9 mouse cellular contexts compared by ENCODE assay signal in genomic region chr15:11064160-11064557, GRCm38 (mm10). TPM values are rescaled to one million over a fixed set of nuclear protein-coding genes. Genes with fewer than 3 reads are reported as not detected.
DNase-seq lines count a peak whose midpoint lies in the region; ATAC-seq and TF ChIP-seq lines count a peak whose summit lies in the region.
"Had no signal": no experiment of that assay in that cellular context is flagged by ENCODE, and none has a peak within 500 bp of the region (broad histone marks: within the 10 kb centered on the region; RNA-seq: fewer than 3 reads in every experiment).

No protein-coding gene starts in this region.

- H3K4me1 ChIP-seq in heart, postnatal 0 days (ENCODE audit: control insufficient read depth, insufficient read depth) = no peaks in the 10 kb centered on the region
- peaks cover 31% of the 10 kb centered on the region for H3K4me1 ChIP-seq in limb, embryonic 15.5 days

- no peaks in the 10 kb centered on the region for H3K9me3 ChIP-seq in heart, postnatal 0 days (replicated peaks; ENCODE audit: control insufficient read depth, low read length)
- H3K9me3 ChIP-seq in limb, embryonic 15.5 days = no peaks in the 10 kb centered on the region

- no peak overlapping the region for H3K9ac ChIP-seq in heart, postnatal 0 days (replicated peaks; ENCODE audit: low read depth, low read length)
- H3K9ac ChIP-seq in limb, embryonic 15.5 days = no peak overlapping the region

- peak overlapping the region; percentile 61 for H3K27ac ChIP-seq in heart, postnatal 0 days (ENCODE audit: low read depth)
- H3K27ac ChIP-seq in limb, embryonic 15.5 days = peak overlapping the region; percentile 91
- no peak overlapping the region for H3K27ac ChIP-seq in layer of hippocampus, adult 2 months

- ATAC-seq in heart, postnatal 0 days (ENCODE audit: insufficient read depth, low read depth) = peak; percentile 40
- peak; percentile 16; the same call in 1 of the 2 replicates for ATAC-seq in limb, embryonic 15.5 days (ENCODE audit: insufficient number of reproducible peaks, low FRiP score, low TSS enrichment, low read depth)
- ATAC-seq: inflammation-experienced regulatory T-cells, adult 6 months had no signal

- peak; percentile 24 for DNase-seq in embryo, embryonic 10 days (ENCODE audit: low spot score)
- no peak for DNase-seq in embryo, embryonic 11 days
- peak; percentile 78 for DNase-seq in 3T3-L1 (ENCODE audit: low read depth, low spot score)
- DNase-seq in heart, postnatal 0 days (ENCODE audit: low spot score) = peak; percentile 31
- no peak for DNase-seq in cerebellum, postnatal 25 days
- no peak for DNase-seq in layer of hippocampus, adult 2 months (ENCODE audit: low spot score in 2 of 2)
- no peak for DNase-seq in spleen, postnatal 36 days (ENCODE audit: low spot score in 2 of 2)

- H3K4me3 ChIP-seq in heart, postnatal 0 days (ENCODE audit: low read depth, low read length) = peak overlapping the region; percentile 49
- H3K4me3 ChIP-seq in limb, embryonic 15.5 days = peak overlapping the region; percentile 45
- H3K4me3 ChIP-seq in layer of hippocampus, adult 2 months = no peak overlapping the region

- H3K4me2 ChIP-seq in heart, postnatal 0 days (ENCODE audit: low read depth, low read length) = peak overlapping the region; percentile 71
- peak overlapping the region; percentile 67 for H3K4me2 ChIP-seq in limb, embryonic 15.5 days

- H3K36me3 ChIP-seq in heart, postnatal 0 days (replicated peaks; ENCODE audit: control insufficient read depth, insufficient read depth, low read length) = no peaks in the 10 kb centered on the region
- no peaks in the 10 kb centered on the region for H3K36me3 ChIP-seq in limb, embryonic 15.5 days

- no peak for TF ChIP-seq CTCF in heart, postnatal 0 days (IDR thresholded peaks at IDR 0.05; ENCODE audit: low read depth)
- TF ChIP-seq CTCF in layer of hippocampus, adult 2 months (conservative IDR thresholded peaks at IDR 0.05) = no peak

- WGBS in heart, postnatal 0 days = 32% methylated on average over 2 of the region's 2 CpGs
- WGBS in limb, embryonic 15.5 days = 17% methylated on average over 2 of the region's 2 CpGs

- H3K27me3 ChIP-seq in heart, postnatal 0 days (ENCODE audit: control insufficient read depth, insufficient read depth, low read length) = no peaks in the 10 kb centered on the region
- no peaks in the 10 kb centered on the region for H3K27me3 ChIP-seq in limb, embryonic 15.5 days

- no peak for TF ChIP-seq EP300 in heart, postnatal 0 days (IDR thresholded peaks at IDR 0.05; ENCODE audit: low read depth)

RNA-seq across cellular contexts. Expression of gene Adamts12, which starts 0.4 kb away (rescaled TPM):
- 5.4 and 6.4 TPM in 2 replicates for total RNA-seq in heart, postnatal 0 days (2014; rRNA removed; ENCODE audit: low replicate concordance)
- 1.1 and 1.2 TPM in 2 replicates for polyA plus RNA-seq in heart, postnatal 0 days (2015; fragmentation: Nextera tagmentation; extraction: Ambion mirVana)
- polyA plus RNA-seq in limb, embryonic 15.5 days (2015; fragmentation: Nextera tagmentation; extraction: Ambion mirVana) = 6.2 and 6.6 TPM in 2 replicates
- total RNA-seq in layer of hippocampus, adult 2 months (2021) = 1 to 10 TPM in 1 of 2 experiments, under 1 TPM in 1; 0.39 to 1.3 TPM
- polyA plus RNA-seq: inflammation-experienced regulatory T-cells, adult 6 months had no signal

RNA-seq across cellular contexts. Expression of gene Rxfp3, which starts 26.4 kb away (rescaled TPM):
- total RNA-seq in heart, postnatal 0 days (2014; rRNA removed; ENCODE audit: low replicate concordance) = 1.8 TPM in 1 of 2 replicates, not detected in the other
- polyA plus RNA-seq in heart, postnatal 0 days (2015; fragmentation: Nextera tagmentation; extraction: Ambion mirVana) = 0.05 and 0.07 TPM in 2 replicates
- polyA plus RNA-seq in limb, embryonic 15.5 days (2015; fragmentation: Nextera tagmentation; extraction: Ambion mirVana) = 0.50 and 0.74 TPM in 2 replicates
- 1 to 10 TPM; 5.2 to 5.5 TPM for total RNA-seq in layer of hippocampus, adult 2 months (2021)

Comparison
In these comparisons a context has a peak if more than half of its experiments do, and no peak if none do; other contexts are left out.
1. DNase-seq: peak in embryo, embryonic 10 days (single experiment), 3T3-L1 (single experiment) and heart, postnatal 0 days (single experiment); none in embryo, embryonic 11 days (single experiment), cerebellum, postnatal 25 days (0 of 2), layer of hippocampus, adult 2 months (0 of 2) and spleen, postnatal 36 days (0 of 2).